Mouse (Mus musculus) hindbrain, embryonic 16.5 days (tissue): ENCODE data around the gene Hoxa3. TPM values are rescaled to one million over a fixed set of nuclear protein-coding genes. Genes with fewer than 3 reads are reported as not detected.

ENCODE experiments used
- ATAC-seq: fragments of 200-750 bp; cut with Nextera tagmentation; 2 replicates; pipeline ENCODE4 v1.8.0; 2017; ENCODE audit warnings: moderate TSS enrichment, moderate library complexity
- H3K27ac ChIP-seq: fragments of 300-500 bp; sonication (generic); 2 replicates; pipeline ENCODE4 v1.5.1; 2014; ENCODE audit warnings: low read depth, mild to moderate bottlenecking, control low read depth, low read length, moderate library complexity
- H3K27me3 ChIP-seq: fragments of 300-500 bp; sonication (generic); replicated peaks from 2 replicates; pipeline ENCODE4 v1.6.1; 2014; ENCODE audit warnings: low read length; ENCODE audit not compliant: control insufficient read depth, insufficient read depth
- H3K36me3 ChIP-seq: fragments of 300-500 bp; sonication (generic); 2 replicates; pipeline ENCODE4 v1.6.1; 2014; ENCODE audit warnings: mild to moderate bottlenecking, low read length, moderate library complexity, mixed read lengths; ENCODE audit not compliant: control insufficient read depth, insufficient read depth
- H3K4me1 ChIP-seq: fragments of 300-500 bp; sonication (generic); 2 replicates; pipeline ENCODE4 v1.6.1; 2014; ENCODE audit warnings: low read depth, low read length; ENCODE audit not compliant: control insufficient read depth, insufficient read depth
- H3K4me2 ChIP-seq: fragments of 300-500 bp; sonication (generic); 2 replicates; pipeline ENCODE4 v1.6.1; 2014; ENCODE audit warnings: mild to moderate bottlenecking, low read length, control low read depth, moderate library complexity
- H3K4me3 ChIP-seq: fragments of 300-500 bp; sonication (generic); 2 replicates; pipeline ENCODE4 v1.5.1; 2014; ENCODE audit warnings: mild to moderate bottlenecking, low read length, control low read depth, moderate library complexity
- H3K9ac ChIP-seq: fragments of 300-500 bp; sonication (generic); 2 replicates; pipeline ENCODE4 v1.6.1; 2014; ENCODE audit warnings: low read depth, mild to moderate bottlenecking, control low read depth, low read length, moderate library complexity
- H3K9me3 ChIP-seq: fragments of 300-500 bp; sonication (generic); 2 replicates; pipeline ENCODE4 v1.6.1; 2014; ENCODE audit warnings: mild to moderate bottlenecking, low read length, moderate library complexity; ENCODE audit not compliant: control insufficient read depth
- WGBS: fragments of 180-500 bp; shearing (Covaris S2); extraction: QIAGEN DNeasy Blood & Tissue Kit; methylation state at CpG from one replicate; pipeline ENCODE4 v1.1.7; 2014; 5-methylcytosine and 5-hydroxymethylcytosine counted together
- polyA plus RNA-seq: library from polyadenylated mRNA; unstranded; fragments of >200 nt; fragmentation: Nextera tagmentation; extraction: Ambion mirVana; gene quantifications from 2 replicates; pipeline ENCODE4 v1.2.1, GENCODE M21; 2015

The Hoxa3 gene
- 12.9 and 13.9 TPM in 2 replicates for polyA plus RNA-seq

GRCm38 (mm10) chr6:52213119-52213986 is at the start of gene Hoxa3, which contains the start of gene Gm28308:
Hoxa3 (minus strand) TSS chr6:52213336.
Gm28308 (minus strand) TSS chr6:52213339.
- no peaks in the 10 kb centered on the region; the same call in 1 of the 2 replicates for H3K4me1 ChIP-seq
- WGBS: 8% methylated on average over 38 of the region's 38 CpGs
- peaks cover 69% of the 10 kb centered on the region for H3K27me3 ChIP-seq
- peak within 1 kb of the TSS; percentile 30 for H3K4me3 ChIP-seq
- H3K36me3 ChIP-seq: no peaks in the 10 kb centered on the region
- no peak within 1 kb of the TSS; the same call in 1 of the 2 replicates for H3K9ac ChIP-seq
- no peaks in the 10 kb centered on the region for H3K9me3 ChIP-seq
- peak within 1 kb of the TSS; percentile 54 for H3K27ac ChIP-seq
- peak within 1 kb of the TSS; percentile 38 for H3K4me2 ChIP-seq
- no peak for ATAC-seq

DNA sequence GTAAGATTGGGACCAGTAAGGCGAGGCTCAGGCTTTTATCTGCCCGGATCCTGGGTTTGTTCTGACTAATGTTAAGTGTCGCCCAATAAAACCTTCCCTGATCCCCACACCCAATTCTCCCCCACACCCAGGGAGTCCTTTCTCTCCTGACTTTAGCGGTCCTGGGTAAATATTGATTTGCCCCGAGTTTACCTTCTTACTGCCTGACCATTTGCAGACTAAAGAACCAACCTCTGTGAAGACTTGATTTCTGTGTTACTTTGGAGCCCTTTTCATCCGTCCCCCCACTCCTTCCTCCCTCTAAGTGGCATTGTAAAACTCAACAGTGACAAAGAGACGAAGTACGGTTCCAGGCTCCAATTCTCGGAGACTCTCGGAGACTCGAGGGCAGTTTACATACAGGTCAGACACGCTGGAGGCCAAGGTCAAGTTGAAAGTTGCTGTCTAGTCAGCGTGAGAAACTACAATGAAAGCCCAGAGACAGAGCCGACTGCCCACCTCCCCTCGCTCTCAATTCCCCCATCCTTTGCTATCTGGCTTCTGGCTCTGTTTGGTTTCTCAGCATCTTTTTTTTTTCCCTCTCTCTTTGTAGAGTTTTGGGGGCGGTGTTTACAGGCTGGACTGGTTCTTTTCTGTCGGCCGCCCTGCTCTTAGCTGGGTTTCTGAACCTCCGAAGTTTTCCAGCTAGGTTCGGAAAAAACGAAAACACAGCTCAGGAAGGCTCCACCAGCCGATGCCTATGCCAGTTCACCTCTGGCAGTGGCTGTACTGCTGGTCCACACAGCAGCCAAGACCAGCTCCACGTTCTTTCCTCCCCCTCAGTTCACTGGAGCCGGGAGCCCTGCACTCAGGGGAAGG is 49.6 kb upstream of the Hoxa3 start:
- ATAC-seq: no peak
- Histone ChIP-seq H3K4me1 (peaks cover 7% of the 10 kb centered on the region; the same call in 1 of the 2 replicates), H3K27ac (no peak overlapping the region), H3K9ac (no peak overlapping the region), H3K36me3 (no peaks in the 10 kb centered on the region), H3K4me2 (no peak overlapping the region), H3K9me3 (no peaks in the 10 kb centered on the region), H3K4me3 (no peak overlapping the region), H3K27me3 (peaks cover 73% of the 10 kb centered on the region)
- 3% methylated on average over 24 of the region's 24 CpGs for whole genome bisulfite sequencing

GRCm38 (mm10) chr6:52261751-52262462 is 48.8 kb upstream of the Hoxa3 start:
- WGBS: 3% methylated on average over 9 of the region's 9 CpGs
- Histone ChIP-seq H3K27me3 (peaks cover 74% of the 10 kb centered on the region), H3K4me1 (peaks cover 7% of the 10 kb centered on the region; the same call in 1 of the 2 replicates), H3K27ac (no peak overlapping the region), H3K9ac (no peak overlapping the region), H3K36me3 (no peaks in the 10 kb centered on the region), H3K9me3 (no peaks in the 10 kb centered on the region), H3K4me2 (no peak overlapping the region), H3K4me3 (no peak overlapping the region)
- ATAC-seq: no peak

DNA sequence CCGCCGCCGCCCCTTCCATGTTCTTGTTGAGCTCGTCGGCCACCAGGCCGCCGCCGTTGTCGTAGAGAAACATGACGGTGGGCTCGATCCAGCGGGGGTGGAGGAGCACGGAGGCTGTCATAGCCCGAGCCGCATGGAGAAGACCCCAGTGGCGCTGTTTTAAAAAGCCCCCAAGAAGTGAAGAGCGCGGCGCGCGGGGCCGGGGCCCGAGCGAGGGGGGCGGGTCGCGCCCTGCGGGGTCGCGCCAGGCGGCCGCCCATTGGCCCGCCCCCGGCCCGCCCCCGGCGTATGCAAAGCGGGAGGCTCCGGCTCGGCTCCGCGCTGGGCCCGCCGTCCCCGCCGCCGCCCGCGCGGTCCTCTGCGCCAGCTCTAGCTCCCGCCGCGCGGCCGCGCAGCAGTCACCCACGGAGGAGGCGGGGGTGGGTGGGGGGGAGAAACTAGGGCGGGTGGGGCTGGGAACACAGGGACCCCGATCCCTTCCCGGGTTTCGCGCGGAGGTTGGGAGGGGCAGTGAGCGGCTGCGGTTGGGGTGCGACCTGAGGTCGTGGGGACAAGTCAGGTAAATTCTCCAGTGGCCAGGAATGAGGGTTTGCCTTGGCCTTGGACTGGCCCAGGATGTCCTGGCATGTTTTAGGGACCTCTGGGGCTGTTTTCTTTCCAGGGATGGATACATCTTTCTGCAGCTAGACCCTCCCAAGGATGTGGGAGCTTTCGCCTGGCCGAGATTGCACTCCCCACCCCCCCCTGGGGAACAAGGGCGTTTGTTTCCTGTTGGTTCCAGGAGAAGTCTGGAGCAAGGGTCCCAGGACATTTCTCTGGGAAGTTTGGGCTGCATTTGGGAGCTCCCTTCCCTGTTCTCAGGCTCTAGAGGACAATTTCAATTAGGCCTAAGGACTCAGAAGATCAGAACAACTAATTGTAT is 47.8 kb upstream of the Hoxa3 start, which contains the start of gene Hoxa13:
Hoxa13 (minus strand) TSS at position 227 of the 922 bp plus-strand sequence.
- under 1% methylated on average over 39 of the region's 72 CpGs for WGBS
- peaks cover 7% of the 10 kb centered on the region; the same call in 1 of the 2 replicates for H3K4me1 ChIP-seq
- no peak within 1 kb of the TSS for H3K27ac ChIP-seq
- H3K4me3 ChIP-seq: peak within 1 kb of the TSS; percentile 31
- 0 out of 2 replicates have a peak, but pooled peaks have one; percentile 11 for ATAC-seq
- no peaks in the 10 kb centered on the region for H3K36me3 ChIP-seq
- H3K4me2 ChIP-seq: peak within 1 kb of the TSS; percentile 49
- no peak within 1 kb of the TSS for H3K9ac ChIP-seq
- H3K27me3 ChIP-seq: peaks cover 73% of the 10 kb centered on the region
- no peaks in the 10 kb centered on the region for H3K9me3 ChIP-seq

DNA sequence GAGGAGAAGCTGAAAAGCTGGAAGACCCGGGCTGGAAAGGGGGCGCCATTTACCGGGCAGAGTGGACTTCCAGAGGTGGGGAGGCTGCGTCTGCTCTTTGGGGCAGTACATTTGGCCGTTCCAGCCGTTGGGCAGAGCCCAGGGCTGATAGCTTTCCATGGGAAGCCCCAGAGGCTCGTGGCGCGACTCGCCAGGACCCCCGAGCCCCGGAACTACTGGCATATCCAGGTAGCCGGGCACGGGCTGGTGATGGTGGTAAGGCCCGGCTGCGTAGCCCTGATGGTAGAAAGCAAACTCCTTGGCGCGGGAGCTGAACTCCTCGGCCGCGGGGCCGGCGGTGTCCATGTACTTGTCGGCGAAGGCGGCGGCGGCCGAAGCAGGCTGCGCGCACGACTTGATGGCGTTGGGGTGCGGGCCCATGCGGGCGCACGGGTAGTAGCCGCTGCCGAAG is 46.7 kb upstream of the Hoxa3 start:
- H3K27me3 ChIP-seq: peaks cover 73% of the 10 kb centered on the region
- peak overlapping the region; percentile 49; the same call in 1 of the 2 replicates for H3K4me2 ChIP-seq
- no peak for ATAC-seq
- under 1% methylated on average over 38 of the region's 39 CpGs for WGBS
- H3K36me3 ChIP-seq: no peaks in the 10 kb centered on the region
- no peak overlapping the region for H3K27ac ChIP-seq
- H3K4me3 ChIP-seq: peak overlapping the region; percentile 31; the same call in 1 of the 2 replicates
- no peaks in the 10 kb centered on the region for H3K9me3 ChIP-seq
- no peak overlapping the region for H3K9ac ChIP-seq
- H3K4me1 ChIP-seq: peaks cover 7% of the 10 kb centered on the region; the same call in 1 of the 2 replicates

GRCm38 (mm10) chr6:52259081-52259790 is 46.1 kb upstream of the Hoxa3 start:
- Histone ChIP-seq H3K36me3 (no peaks in the 10 kb centered on the region), H3K27me3 (peaks cover 68% of the 10 kb centered on the region), H3K4me1 (peaks cover 7% of the 10 kb centered on the region; the same call in 1 of the 2 replicates), H3K27ac (no peak overlapping the region), H3K4me3 (no peak overlapping the region), H3K9ac (no peak overlapping the region), H3K9me3 (no peaks in the 10 kb centered on the region), H3K4me2 (no peak overlapping the region)
- ATAC-seq: no peak
- WGBS: 2% methylated on average over 24 of the region's 25 CpGs

DNA sequence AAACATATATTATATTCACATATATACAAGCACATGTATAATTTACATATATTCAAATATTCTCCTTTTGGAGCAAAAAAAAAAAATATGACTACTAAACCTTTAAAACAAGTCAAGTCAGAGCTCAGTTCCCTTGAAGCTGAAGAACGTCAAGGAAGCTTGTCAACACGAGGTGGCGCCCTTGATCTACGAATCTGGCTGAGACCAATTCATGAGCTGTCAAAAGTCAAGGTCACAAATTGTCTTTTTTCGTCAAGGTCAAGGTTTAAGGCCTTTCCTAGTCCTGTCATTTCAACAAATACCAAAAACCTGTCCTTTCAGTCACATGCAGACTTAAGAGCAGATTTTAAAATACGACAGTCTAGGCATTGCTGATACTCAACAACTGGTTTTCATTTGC is 43.8 kb upstream of the Hoxa3 start:
- H3K9me3 ChIP-seq: no peaks in the 10 kb centered on the region
- no peaks in the 10 kb centered on the region for H3K36me3 ChIP-seq
- H3K27me3 ChIP-seq: peaks cover 61% of the 10 kb centered on the region
- H3K4me3 ChIP-seq: no peak overlapping the region
- no peak overlapping the region for H3K27ac ChIP-seq
- ATAC-seq: no peak
- WGBS: under 1% methylated on average over 6 of the region's 6 CpGs
- no peak overlapping the region for H3K4me2 ChIP-seq
- no peak overlapping the region for H3K9ac ChIP-seq
- H3K4me1 ChIP-seq: peaks cover 7% of the 10 kb centered on the region; the same call in 1 of the 2 replicates
